Mouse (Mus musculus): ENCODE measurements around the gene Taf4. TPM values are rescaled to one million over a fixed set of nuclear protein-coding genes. Genes with fewer than 3 reads are reported as not detected.

Gene Taf4
- total and polyA plus RNA-seq, 3 experiments: 7.4 to 20.5 (median 16.4) TPM

DNA sequence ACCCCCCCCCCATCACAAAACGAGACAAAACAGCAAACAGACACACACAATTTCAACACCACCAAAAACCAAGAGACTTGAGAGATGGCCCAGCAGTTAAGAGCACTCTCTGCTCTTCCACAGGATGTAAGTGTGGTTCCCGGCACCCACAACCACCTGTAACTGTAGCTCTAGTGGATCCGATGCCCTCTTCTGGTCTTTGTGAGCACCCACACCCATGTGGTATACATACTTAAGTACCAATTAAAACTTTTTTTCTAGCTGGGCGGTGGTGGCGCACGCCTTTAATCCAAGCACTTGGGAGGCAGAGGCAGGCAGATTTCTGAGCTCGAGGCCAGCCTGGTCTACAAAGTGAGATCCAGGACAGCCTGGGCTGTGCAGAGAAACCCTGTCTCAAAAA, 34.2 kb upstream of the Taf4 start:
- DNase-seq: no peak
- WGBS: 94% methylated on average over 7 of the region's 7 CpGs
- no peaks in the 10 kb centered on the region for H3K79me2 ChIP-seq (replicated peaks; ENCODE audit: control insufficient read depth, insufficient read depth, low read length)
- no peak overlapping the region for H3K27ac ChIP-seq
- intact Hi-C loops (cut with DNase I): no loop called here
- no peak overlapping the region for H3K9ac ChIP-seq (ENCODE audit: low read depth, low read length)
- TF ChIP-seq EP300 (IDR thresholded peaks at IDR 0.05; ENCODE audit: insufficient read depth, low read depth, low read length) (no peak), CTCF (IDR thresholded peaks at IDR 0.05) (no peak), POLR2A (IDR thresholded peaks at IDR 0.05; ENCODE audit: insufficient read depth, low read depth, low read length) (no peak)
- no peaks in the 10 kb centered on the region for H3K4me1 ChIP-seq (ENCODE audit: control insufficient read depth, insufficient read depth, low read length)
- H3K4me3 ChIP-seq: no peak overlapping the region
- H3K27me3 ChIP-seq (ENCODE audit: control insufficient read depth, insufficient read depth, low read length): no peaks in the 10 kb centered on the region
- H3K36me3 ChIP-seq (ENCODE audit: control insufficient read depth, insufficient read depth, low read length): no peaks in the 10 kb centered on the region

DNA sequence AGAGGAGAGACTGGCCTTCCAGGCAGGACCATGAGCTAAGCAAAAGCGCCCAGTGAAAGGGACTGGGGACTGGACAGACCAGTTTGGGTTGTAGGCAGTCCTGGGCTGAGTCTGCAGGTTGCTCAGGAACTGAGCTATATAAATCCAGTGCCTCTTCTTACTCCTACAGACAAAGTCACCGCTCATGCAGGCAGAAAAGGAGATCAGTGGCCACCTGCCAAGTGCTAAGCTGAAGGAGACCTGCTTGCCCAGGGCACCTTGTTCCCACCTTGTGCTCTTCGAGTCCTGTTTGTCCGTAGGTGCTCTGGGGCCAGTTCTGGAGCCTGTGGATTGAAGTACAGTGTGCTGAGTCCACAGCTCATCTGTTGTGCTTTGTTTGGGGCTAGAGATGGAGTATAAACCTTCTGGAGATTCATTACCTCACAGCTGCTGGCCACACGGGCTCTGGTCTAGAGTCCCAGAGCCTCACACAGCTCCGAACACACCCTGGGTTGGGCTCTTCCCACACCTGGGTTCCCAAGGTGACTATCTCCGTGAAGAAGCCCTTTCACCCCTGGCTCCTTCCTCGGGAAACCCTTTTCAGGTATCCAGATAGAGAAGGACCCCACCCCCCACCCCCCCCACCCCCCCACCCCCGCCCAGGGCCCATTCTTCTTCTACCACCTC, 30.0 kb upstream of the Taf4 start:
- no peak overlapping the region for H3K4me3 ChIP-seq
- no peak for TF ChIP-seq CTCF (IDR thresholded peaks at IDR 0.05)
- TF ChIP-seq EP300 (IDR thresholded peaks at IDR 0.05; ENCODE audit: insufficient read depth, low read depth, low read length): no peak
- no peak for TF ChIP-seq POLR2A (IDR thresholded peaks at IDR 0.05; ENCODE audit: insufficient read depth, low read depth, low read length)
- intact Hi-C loops (cut with DNase I): no loop called here
- H3K79me2 ChIP-seq (replicated peaks; ENCODE audit: control insufficient read depth, insufficient read depth, low read length): no peaks in the 10 kb centered on the region
- no peaks in the 10 kb centered on the region for H3K36me3 ChIP-seq (ENCODE audit: control insufficient read depth, insufficient read depth, low read length)
- H3K4me1 ChIP-seq (ENCODE audit: control insufficient read depth, insufficient read depth, low read length): no peaks in the 10 kb centered on the region
- H3K27me3 ChIP-seq (ENCODE audit: control insufficient read depth, insufficient read depth, low read length): no peaks in the 10 kb centered on the region
- H3K27ac ChIP-seq: no peak overlapping the region
- whole genome bisulfite sequencing: 36% methylated on average over 9 of the region's 9 CpGs
- no peak overlapping the region for H3K9ac ChIP-seq (ENCODE audit: low read depth, low read length)
- DNase-seq: no peak

DNA sequence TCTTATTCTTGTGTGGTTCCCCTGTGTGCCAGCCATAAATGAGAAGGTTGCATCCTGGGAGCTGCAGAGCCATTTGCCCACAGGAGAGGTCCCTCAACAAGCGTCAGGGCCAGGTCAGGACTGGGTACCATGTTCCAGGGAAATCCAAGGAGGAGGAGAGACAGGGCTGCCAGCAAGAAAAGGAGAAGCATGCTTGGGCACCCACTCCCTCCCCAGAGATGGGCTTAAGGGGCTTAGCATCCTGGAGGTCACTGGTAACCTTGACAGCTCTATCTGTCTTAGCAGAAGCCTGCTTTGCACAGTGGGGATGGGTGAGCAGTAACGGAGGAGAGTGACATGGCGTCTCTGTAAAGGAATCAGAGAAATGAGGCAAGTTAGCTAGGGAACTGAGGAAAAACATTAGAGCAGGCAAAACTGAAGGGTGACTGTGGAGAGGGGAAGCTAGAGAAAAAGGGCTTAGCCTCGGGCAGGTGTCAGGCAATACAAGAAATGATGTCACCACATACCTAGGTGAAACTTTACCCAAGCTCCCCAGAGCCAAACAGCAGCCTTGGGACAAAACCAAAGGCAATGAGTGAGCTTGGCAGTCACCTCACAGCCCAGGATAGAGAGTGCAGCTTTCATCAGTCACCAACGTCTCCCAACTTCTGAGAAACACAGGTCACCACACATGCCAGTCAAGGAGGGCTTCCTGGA, 29.4 kb upstream of the Taf4 start:
- no peaks in the 10 kb centered on the region for H3K79me2 ChIP-seq (replicated peaks; ENCODE audit: control insufficient read depth, insufficient read depth, low read length)
- no peak overlapping the region for H3K4me3 ChIP-seq
- no peak for DNase-seq
- H3K36me3 ChIP-seq (ENCODE audit: control insufficient read depth, insufficient read depth, low read length): no peaks in the 10 kb centered on the region
- no peaks in the 10 kb centered on the region for H3K4me1 ChIP-seq (ENCODE audit: control insufficient read depth, insufficient read depth, low read length)
- H3K27ac ChIP-seq: no peak overlapping the region
- H3K9ac ChIP-seq (ENCODE audit: low read depth, low read length): no peak overlapping the region
- no peak for TF ChIP-seq EP300 (IDR thresholded peaks at IDR 0.05; ENCODE audit: insufficient read depth, low read depth, low read length)
- TF ChIP-seq POLR2A (IDR thresholded peaks at IDR 0.05; ENCODE audit: insufficient read depth, low read depth, low read length): no peak
- no peak for TF ChIP-seq CTCF (IDR thresholded peaks at IDR 0.05)
- intact Hi-C loops (cut with DNase I): no loop called here
- H3K27me3 ChIP-seq (ENCODE audit: control insufficient read depth, insufficient read depth, low read length): no peaks in the 10 kb centered on the region
- 53% methylated on average over 5 of the region's 5 CpGs for WGBS

DNA sequence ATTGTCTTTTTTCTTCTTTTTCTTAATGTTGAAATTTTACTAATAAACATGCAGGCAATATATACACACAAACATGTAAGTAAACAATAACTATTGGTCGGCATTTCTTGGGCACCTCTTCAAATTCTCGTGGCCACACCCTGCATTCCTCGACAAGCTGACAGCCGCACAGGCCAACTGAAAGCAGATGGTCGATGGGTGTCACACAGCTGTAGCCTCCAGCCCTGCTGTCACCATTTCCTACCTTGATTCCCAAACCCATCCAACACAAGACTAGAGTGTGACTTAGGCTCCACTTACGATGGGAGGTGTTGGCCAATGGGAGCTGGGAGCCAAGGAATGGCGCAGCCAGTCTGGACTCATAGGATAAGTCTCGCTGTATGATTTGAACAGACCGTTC, 25.2 kb upstream of the Taf4 start:
- intact Hi-C loops (cut with DNase I): no loop called here
- H3K79me2 ChIP-seq (replicated peaks; ENCODE audit: control insufficient read depth, insufficient read depth, low read length): no peaks in the 10 kb centered on the region
- no peak for TF ChIP-seq POLR2A (IDR thresholded peaks at IDR 0.05; ENCODE audit: insufficient read depth, low read depth, low read length)
- no peak for TF ChIP-seq EP300 (IDR thresholded peaks at IDR 0.05; ENCODE audit: insufficient read depth, low read depth, low read length)
- TF ChIP-seq CTCF (IDR thresholded peaks at IDR 0.05): no peak
- no peaks in the 10 kb centered on the region for H3K4me1 ChIP-seq (ENCODE audit: control insufficient read depth, insufficient read depth, low read length)
- no peak overlapping the region for H3K27ac ChIP-seq
- no peak for DNase-seq
- no peak overlapping the region for H3K4me3 ChIP-seq
- H3K9ac ChIP-seq (ENCODE audit: low read depth, low read length): no peak overlapping the region
- H3K36me3 ChIP-seq (ENCODE audit: control insufficient read depth, insufficient read depth, low read length): no peaks in the 10 kb centered on the region
- 89% methylated on average over 9 of the region's 9 CpGs for WGBS
- H3K27me3 ChIP-seq (ENCODE audit: control insufficient read depth, insufficient read depth, low read length): no peaks in the 10 kb centered on the region

DNA sequence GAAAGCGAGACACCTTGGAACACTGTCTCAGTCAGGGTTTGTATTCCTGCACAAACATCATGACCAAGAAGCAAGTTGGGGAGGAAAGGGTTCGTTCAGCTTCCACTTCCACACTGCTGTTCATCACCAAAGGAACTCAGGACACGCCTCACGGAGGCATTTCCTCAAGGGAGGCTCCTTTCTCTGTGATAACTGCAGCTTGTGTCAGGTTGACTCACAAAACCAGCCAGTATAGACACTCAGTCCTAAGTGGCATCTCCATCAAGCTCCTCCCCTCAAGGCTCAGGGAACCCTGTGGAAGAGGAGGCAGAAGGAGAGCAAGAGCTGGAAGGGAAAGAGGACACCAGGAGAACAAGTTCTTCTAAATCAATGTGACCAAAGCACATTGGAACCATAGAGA, 22.0 kb upstream of the Taf4 start:
- WGBS: 50% methylated on average over 4 of the region's 4 CpGs
- no peak for DNase-seq

DNA sequence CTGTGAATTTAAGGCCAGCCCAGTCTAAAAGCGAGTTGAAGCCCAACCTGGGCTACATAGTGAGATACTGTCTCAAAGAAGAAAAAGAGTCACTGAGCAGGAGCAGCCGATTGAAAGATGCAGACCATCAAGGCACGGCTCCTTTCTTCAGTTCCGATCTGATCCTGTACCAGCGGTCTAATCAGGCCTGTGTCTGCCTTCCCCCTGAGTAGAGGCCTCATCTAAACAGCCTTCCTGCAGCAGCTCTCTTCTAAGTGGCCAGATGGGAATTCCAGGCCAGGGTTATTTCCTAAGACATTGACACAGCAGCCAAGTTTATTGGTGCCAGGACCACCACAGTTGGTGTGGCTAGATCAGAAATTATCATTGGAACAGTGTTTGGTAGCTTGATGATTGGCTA, 16.6 kb upstream of the Taf4 start:
- Histone ChIP-seq H3K9ac (ENCODE audit: low read depth, low read length) (no peak overlapping the region), H3K4me3 (no peak overlapping the region), H3K27ac (no peak overlapping the region), H3K36me3 (ENCODE audit: control insufficient read depth, insufficient read depth, low read length) (no peaks in the 10 kb centered on the region), H3K4me1 (ENCODE audit: control insufficient read depth, insufficient read depth, low read length) (no peaks in the 10 kb centered on the region), H3K27me3 (ENCODE audit: control insufficient read depth, insufficient read depth, low read length) (no peaks in the 10 kb centered on the region), H3K79me2 (replicated peaks; ENCODE audit: control insufficient read depth, insufficient read depth, low read length) (no peaks in the 10 kb centered on the region)
- 84% methylated on average over 5 of the region's 5 CpGs for WGBS
- DNase-seq: no peak
- intact Hi-C loops (cut with DNase I): no loop called here
- no peak for TF ChIP-seq POLR2A (IDR thresholded peaks at IDR 0.05; ENCODE audit: insufficient read depth, low read depth, low read length)
- no peak for TF ChIP-seq EP300 (IDR thresholded peaks at IDR 0.05; ENCODE audit: insufficient read depth, low read depth, low read length)
- no peak for TF ChIP-seq CTCF (IDR thresholded peaks at IDR 0.05)

More for the DNA sequence above, 22.0 kb upstream of the Taf4 start:
- TF ChIP-seq EP300 (IDR thresholded peaks at IDR 0.05; ENCODE audit: insufficient read depth, low read depth, low read length) (no peak), CTCF (IDR thresholded peaks at IDR 0.05) (no peak), POLR2A (IDR thresholded peaks at IDR 0.05; ENCODE audit: insufficient read depth, low read depth, low read length) (no peak)
- Histone ChIP-seq H3K4me1 (ENCODE audit: control insufficient read depth, insufficient read depth, low read length) (no peaks in the 10 kb centered on the region), H3K36me3 (ENCODE audit: control insufficient read depth, insufficient read depth, low read length) (no peaks in the 10 kb centered on the region), H3K27ac (no peak overlapping the region), H3K79me2 (replicated peaks; ENCODE audit: control insufficient read depth, insufficient read depth, low read length) (no peaks in the 10 kb centered on the region), H3K27me3 (ENCODE audit: control insufficient read depth, insufficient read depth, low read length) (no peaks in the 10 kb centered on the region), H3K9ac (ENCODE audit: low read depth, low read length) (no peak overlapping the region), H3K4me3 (no peak overlapping the region)
- intact Hi-C loops (cut with DNase I): no loop called here
